11 mouse cellular contexts compared by ENCODE assay signal in the genomic region with DNA sequence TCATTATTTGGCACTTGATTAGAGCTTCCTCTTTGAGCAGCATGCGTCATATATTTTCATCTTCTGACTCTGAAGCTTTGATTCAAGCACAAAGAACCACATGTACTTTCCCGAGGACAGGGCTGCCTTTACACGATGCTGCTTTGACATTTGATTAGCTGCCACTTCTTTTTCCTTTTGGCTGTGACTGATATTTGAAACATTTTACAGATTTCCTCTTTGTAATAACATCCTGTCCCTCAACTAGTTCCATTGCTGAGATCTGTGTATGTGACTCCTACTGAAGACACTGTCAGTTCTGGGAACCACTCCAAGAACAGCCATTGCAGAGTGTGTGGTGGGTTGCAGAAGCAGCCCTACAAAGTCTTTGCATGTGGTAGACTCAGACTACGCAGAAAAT.
DNase-seq lines count a peak whose midpoint lies in the region; ATAC-seq and TF ChIP-seq lines count a peak whose summit lies in the region.
"Had no signal": no experiment of that assay in that cellular context is flagged by ENCODE, and none has a peak within 500 bp of the region (broad histone marks: within the 10 kb centered on the region; RNA-seq: fewer than 3 reads in every experiment).

No protein-coding gene starts in this region.

- H3K27ac ChIP-seq in midbrain, postnatal 0 days (ENCODE audit: low read depth, low read length) = no peak overlapping the region
- H3K27ac ChIP-seq in midbrain, embryonic 11.5 days (ENCODE audit: low read depth, low read length) = no peak overlapping the region
- no peak overlapping the region for H3K27ac ChIP-seq in heart, embryonic 16.5 days (ENCODE audit: low read length)
- H3K27ac ChIP-seq: embryonic facial prominence, embryonic 12.5 days; hindbrain, embryonic 12.5 days; liver, embryonic 13.5 days; neural tube, embryonic 13.5 days had no signal

- TF ChIP-seq CTCF in midbrain, postnatal 0 days (IDR thresholded peaks at IDR 0.05) = no peak

- no peaks in the 10 kb centered on the region for H3K9me3 ChIP-seq in midbrain, postnatal 0 days (ENCODE audit: low read length)
- no peaks in the 10 kb centered on the region for H3K9me3 ChIP-seq in midbrain, embryonic 11.5 days (ENCODE audit: control insufficient read depth, low read length)
- no peaks in the 10 kb centered on the region for H3K9me3 ChIP-seq in heart, embryonic 16.5 days (replicated peaks; ENCODE audit: control insufficient read depth, low read length)
- H3K9me3 ChIP-seq: embryonic facial prominence, embryonic 12.5 days; hindbrain, embryonic 12.5 days; liver, embryonic 13.5 days; neural tube, embryonic 13.5 days had no signal

- H3K4me3 ChIP-seq in midbrain, postnatal 0 days (ENCODE audit: low read depth, low read length) = no peak overlapping the region
- H3K4me3 ChIP-seq in midbrain, embryonic 11.5 days (ENCODE audit: low read depth, low read length) = no peak overlapping the region
- H3K4me3 ChIP-seq in heart, embryonic 16.5 days (ENCODE audit: low read length) = no peak overlapping the region
- H3K4me3 ChIP-seq: embryonic facial prominence, embryonic 12.5 days; hindbrain, embryonic 12.5 days; liver, embryonic 13.5 days; neural tube, embryonic 13.5 days had no signal

- WGBS in midbrain, postnatal 0 days = 66% methylated on average over 4 of the region's 4 CpGs
- WGBS in midbrain, embryonic 11.5 days = 85% methylated on average over 4 of the region's 4 CpGs
- 42% methylated on average over 4 of the region's 4 CpGs for WGBS in heart, embryonic 16.5 days

- H3K27me3 ChIP-seq in midbrain, postnatal 0 days (ENCODE audit: insufficient read depth, low read length) = no peaks in the 10 kb centered on the region
- no peaks in the 10 kb centered on the region for H3K27me3 ChIP-seq in midbrain, embryonic 11.5 days (ENCODE audit: control insufficient read depth, insufficient read depth, low read length)
- no peaks in the 10 kb centered on the region for H3K27me3 ChIP-seq in heart, embryonic 16.5 days (ENCODE audit: control insufficient read depth, insufficient read depth, low read length)
- H3K27me3 ChIP-seq: embryonic facial prominence, embryonic 12.5 days; hindbrain, embryonic 12.5 days; liver, embryonic 13.5 days; neural tube, embryonic 13.5 days had no signal

- no peaks in the 10 kb centered on the region for H3K36me3 ChIP-seq in midbrain, postnatal 0 days (ENCODE audit: insufficient read depth, low read length)
- H3K36me3 ChIP-seq in midbrain, embryonic 11.5 days (ENCODE audit: control insufficient read depth, insufficient read depth, low read length) = no peaks in the 10 kb centered on the region
- H3K36me3 ChIP-seq in heart, embryonic 16.5 days (ENCODE audit: control insufficient read depth, insufficient read depth) = no peaks in the 10 kb centered on the region
- H3K36me3 ChIP-seq: embryonic facial prominence, embryonic 12.5 days; hindbrain, embryonic 12.5 days; liver, embryonic 13.5 days; neural tube, embryonic 13.5 days had no signal

- H3K4me2 ChIP-seq in midbrain, postnatal 0 days (ENCODE audit: low read depth, low read length, poor library complexity, severe bottlenecking) = no peak overlapping the region
- H3K4me2 ChIP-seq in midbrain, embryonic 11.5 days = no peak overlapping the region
- H3K4me2 ChIP-seq in heart, embryonic 16.5 days (ENCODE audit: low read depth, low read length) = no peak overlapping the region
- H3K4me2 ChIP-seq: embryonic facial prominence, embryonic 12.5 days; hindbrain, embryonic 12.5 days; liver, embryonic 13.5 days; neural tube, embryonic 13.5 days had no signal

- no peak overlapping the region for H3K9ac ChIP-seq in midbrain, postnatal 0 days (replicated peaks; ENCODE audit: low read length, poor library complexity, severe bottlenecking)
- H3K9ac ChIP-seq in midbrain, embryonic 11.5 days (ENCODE audit: low read length) = no peak overlapping the region
- H3K9ac ChIP-seq in heart, embryonic 16.5 days (ENCODE audit: low read length) = no peak overlapping the region
- H3K9ac ChIP-seq: embryonic facial prominence, embryonic 12.5 days; hindbrain, embryonic 12.5 days; liver, embryonic 13.5 days; neural tube, embryonic 13.5 days had no signal

- H3K4me1 ChIP-seq in midbrain, postnatal 0 days (ENCODE audit: insufficient read depth, low read length) = no peaks in the 10 kb centered on the region
- no peaks in the 10 kb centered on the region for H3K4me1 ChIP-seq in midbrain, embryonic 11.5 days (ENCODE audit: control insufficient read depth, insufficient read depth, low read length)
- no peaks in the 10 kb centered on the region for H3K4me1 ChIP-seq in heart, embryonic 16.5 days (ENCODE audit: control insufficient read depth, insufficient read depth, low read length)
- H3K4me1 ChIP-seq: embryonic facial prominence, embryonic 12.5 days; hindbrain, embryonic 12.5 days; liver, embryonic 13.5 days; neural tube, embryonic 13.5 days had no signal

- DNase-seq in midbrain, postnatal 0 days (ENCODE audit: low spot score) = peak; percentile 47
- DNase-seq in midbrain, embryonic 11.5 days (ENCODE audit: low spot score, missing footprints) = no peak
- peak; percentile 3 to 57 for DNase-seq in left cerebral cortex, adult 8-10 months (ENCODE audit: low spot score in 2 of 2)
- peak; percentile 78 for DNase-seq in telencephalon, adult 2 months (ENCODE audit: low read depth, low spot score)
- DNase-seq in adrenal gland, postnatal 10 days = no peak
- no peak for DNase-seq in kidney, adult 18-20 months
- DNase-seq: liver, embryonic 13.5 days had no signal

- no peak for ATAC-seq in midbrain, postnatal 0 days (ENCODE audit: low FRiP score)
- no peak for ATAC-seq in midbrain, embryonic 11.5 days (ENCODE audit: low FRiP score)
- peak; percentile 88 for ATAC-seq in heart, embryonic 16.5 days (replicated peaks; ENCODE audit: extremely low read depth, insufficient read depth, low FRiP score)

Comparison
In these comparisons a context has a peak if more than half of its experiments do, and no peak if none do; other contexts are left out.
1. DNase-seq: peak in midbrain, postnatal 0 days (single experiment), left cerebral cortex, adult 8-10 months (2 of 2) and telencephalon, adult 2 months (single experiment); none in midbrain, embryonic 11.5 days (single experiment), adrenal gland, postnatal 10 days (single experiment) and kidney, adult 18-20 months (single experiment).